Mouse (Mus musculus) T-helper 17 cell (primary cell): Measurements from ENCODE around the gene Antxr1.

Experiments
- in situ Hi-C, 2 experiments: fragments of 300-600 bp; cut with MboI, MseI; formaldehyde crosslinking; loops; 1 replicate in 1 of 2; 2 replicates in 1 of 2; pipeline ENCODE4 v1.15.1; 2025; ENCODE audit warnings: high pct_unique_total_duplicates in 2 of 2

The Antxr1 gene

DNA sequence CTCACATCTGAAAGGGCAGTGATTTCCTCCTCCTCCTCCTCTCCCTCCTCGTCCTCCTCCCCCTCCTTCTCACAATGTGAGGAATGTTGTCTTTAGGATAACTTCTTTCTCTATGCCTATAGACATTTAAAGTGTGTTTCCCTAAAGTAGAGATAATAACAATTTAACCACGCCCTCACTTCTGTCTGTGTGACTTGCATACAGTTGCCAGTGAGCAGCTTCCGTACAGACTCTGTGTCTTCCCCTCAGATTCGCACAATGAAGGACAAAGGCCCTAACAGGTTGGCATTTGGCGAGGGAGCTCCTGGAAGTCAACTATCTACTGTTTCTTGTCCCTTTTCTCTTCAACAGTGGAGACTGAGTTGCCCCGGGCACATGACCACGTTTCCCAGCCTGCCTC is 185.2 kb downstream of the Antxr1 start:
- in situ Hi-C loops = loop anchor here in 1 of 2 experiments (5.0 kb wide), 1 partner anchor 713 kb away; the partner anchor contains the start of gene C87436

DNA sequence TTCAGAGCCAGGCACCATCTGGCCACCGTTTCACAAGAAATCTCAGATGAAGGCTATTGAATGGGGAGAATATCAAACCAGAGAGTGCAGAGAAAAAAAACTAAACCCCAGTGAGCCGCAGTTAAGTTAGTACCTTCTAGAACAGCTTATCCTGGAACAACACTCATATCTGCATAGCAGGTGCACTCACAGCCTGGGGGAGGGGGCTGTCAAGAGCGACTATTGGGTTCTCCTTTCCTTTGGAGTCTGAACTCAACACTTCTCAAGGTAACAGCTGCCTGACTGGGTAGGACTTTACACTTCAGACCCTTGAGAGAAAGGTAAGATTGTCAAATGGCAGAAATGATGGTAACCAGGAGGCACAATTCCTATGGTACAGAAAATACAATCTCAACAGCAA is 187.7 kb downstream of the Antxr1 start:
- in situ Hi-C loops = no loop called here

DNA sequence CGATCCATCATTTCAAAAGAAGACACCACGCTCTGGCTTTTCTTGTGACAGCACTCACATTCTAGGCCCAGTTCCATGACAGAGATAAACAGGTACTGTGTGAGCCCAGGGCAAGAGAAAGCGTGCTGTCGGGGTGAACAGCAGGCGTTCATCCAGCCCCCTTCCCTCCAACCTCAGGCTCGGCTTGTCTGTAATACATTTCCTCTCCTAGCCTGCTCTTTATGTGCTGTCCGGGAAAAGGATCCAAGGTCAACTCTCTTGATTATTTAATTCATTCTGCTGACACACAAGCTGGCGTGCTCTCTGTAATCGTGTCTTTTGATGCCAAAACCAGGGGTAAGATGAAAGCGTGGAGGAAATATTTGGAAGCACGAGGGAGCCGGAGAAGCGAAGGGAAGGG is 192.0 kb downstream of the Antxr1 start:
- in situ Hi-C loops = no loop called here

DNA sequence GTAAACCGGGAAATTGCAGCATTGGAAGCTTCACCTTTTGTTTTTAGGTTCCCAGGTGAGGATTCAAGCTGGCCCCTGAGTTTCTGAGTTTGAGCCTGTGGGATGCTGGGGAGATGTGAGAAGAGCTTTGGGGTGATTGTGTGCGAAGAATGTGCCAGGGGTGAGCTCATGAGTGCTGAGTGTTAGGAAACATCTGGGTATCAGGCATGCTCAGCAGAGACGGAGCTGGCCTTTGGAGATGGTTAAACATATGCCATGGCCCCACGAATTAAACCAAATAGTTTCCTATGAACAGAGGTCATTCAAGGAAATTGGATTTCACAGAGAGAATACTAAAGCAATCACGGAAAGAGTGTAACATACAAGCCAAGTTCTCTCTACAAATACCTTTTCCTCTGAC is 193.4 kb downstream of the Antxr1 start:
- in situ Hi-C loops = no loop called here

DNA sequence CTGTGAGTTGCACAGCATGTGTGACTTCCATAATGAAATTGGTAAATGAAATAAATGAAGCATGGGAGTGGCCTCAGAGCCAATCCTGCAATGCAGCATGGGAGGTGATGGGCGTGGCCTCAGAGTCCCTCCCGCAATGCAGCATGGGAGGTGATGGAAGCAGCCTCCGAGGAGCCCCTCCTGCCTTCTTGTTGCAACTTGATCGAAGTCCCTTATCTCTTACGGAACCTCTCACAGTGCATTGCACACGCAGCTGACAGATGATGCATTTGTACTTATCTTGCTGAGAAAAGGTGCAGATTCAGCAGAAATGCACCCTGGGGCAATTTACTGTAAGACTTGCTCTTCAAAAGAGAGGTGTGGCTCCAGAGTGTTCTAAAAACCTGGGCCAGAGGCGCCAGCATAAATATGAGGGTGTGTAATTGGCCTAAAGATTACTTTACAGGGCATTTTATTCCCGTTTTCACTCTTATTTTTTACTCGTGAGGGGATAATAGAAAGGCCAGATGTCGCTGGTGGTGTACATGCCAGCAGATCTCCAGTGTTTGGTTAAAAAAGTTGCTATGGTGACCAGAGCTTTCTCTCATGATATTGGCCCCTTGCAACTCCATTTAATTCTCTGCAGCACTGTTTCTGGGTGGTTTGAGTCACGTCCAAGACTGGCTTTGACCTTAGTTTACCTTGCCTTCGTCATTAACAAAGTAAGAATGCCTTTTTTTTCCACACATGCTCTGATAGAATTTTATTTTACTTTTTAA is 195.6 kb downstream of the Antxr1 start:
- in situ Hi-C loops = no loop called here

DNA sequence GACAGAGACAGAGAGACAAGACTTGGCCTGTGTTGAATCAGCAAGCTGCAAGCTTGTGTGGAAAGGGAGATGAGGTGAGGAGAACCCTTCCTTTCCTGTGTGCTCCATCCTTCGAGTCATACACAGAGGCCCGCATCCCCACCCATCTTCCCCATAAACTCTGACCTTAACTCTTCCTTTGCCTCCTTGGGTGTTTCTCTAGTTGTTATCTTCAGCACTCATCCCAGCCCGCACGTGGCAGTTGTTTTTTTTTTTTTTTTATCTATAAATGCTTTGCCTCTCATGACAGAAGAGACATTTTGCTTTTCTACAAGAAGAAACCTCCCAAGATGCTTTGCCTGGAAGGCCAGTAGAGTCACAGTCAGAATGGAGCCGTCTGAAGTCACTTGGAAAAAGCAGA is 197.1 kb downstream of the Antxr1 start:
- in situ Hi-C loops = no loop called here

DNA sequence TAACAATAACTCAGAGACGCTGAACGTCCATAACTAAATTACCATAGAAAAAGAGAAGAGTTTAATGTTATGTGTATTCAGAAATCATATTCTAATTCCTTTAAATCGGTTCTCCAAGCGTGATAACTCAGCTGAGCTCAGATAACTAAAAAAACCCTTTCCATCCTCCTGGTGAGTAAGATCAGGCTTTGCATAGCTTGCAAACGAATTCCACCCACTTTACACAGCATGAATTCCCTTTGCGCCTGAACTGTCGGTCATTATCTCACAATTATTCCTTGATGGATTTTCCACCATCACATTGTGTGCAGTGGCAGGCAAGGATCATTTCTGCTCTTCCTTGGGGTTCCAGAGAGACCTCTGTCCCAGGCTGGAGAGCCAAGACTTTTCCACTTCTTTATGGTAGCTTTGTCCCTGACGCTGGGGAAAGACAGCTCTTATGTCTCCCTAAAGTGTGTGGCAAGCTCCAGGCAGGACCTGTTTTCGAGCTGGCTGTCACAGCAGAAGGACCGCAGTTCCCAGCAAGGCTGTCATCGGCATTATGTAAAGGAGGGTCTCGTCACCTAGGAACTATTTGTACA is 201.6 kb downstream of the Antxr1 start:
- in situ Hi-C loops = no loop called here

DNA sequence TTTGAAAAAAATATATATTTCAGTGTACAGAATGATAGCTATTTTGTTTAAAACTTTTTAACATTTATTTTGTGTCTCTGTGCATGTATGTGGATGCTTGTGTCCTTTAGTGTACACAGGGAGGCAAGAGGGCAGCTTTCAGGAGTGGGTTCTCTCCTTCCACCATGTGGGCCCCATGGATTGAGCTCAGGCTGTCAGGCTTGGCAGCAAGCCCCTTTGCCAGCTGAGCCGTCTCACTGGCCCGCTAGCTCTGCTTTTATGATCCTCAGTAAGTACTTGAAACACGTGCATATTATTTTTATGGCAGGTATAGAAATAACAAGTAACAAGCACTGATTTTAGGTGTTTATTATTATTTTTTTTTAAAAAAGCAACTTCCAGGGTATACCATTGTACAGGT is 202.1 kb downstream of the Antxr1 start:
- in situ Hi-C loops = no loop called here

DNA sequence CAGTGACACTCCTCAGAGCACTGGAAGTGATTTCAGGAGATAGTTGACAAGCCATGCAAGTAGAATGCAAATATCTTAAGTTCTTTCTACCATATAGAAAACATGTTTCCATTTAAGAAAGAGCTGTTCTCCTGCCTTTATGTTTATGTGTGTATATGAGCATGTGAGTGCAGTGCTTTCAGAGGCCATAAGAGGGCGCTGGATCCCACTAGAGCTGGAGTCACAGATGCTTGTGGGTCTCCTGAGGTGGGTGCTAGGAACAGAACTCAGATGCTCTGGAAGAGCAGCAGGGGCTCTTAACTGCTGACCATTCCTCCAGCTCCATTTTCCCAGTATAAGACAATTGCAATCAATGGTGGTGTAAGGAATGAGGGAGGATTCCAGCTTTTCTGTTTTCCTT is 204.5 kb downstream of the Antxr1 start:
- in situ Hi-C loops = no loop called here

DNA sequence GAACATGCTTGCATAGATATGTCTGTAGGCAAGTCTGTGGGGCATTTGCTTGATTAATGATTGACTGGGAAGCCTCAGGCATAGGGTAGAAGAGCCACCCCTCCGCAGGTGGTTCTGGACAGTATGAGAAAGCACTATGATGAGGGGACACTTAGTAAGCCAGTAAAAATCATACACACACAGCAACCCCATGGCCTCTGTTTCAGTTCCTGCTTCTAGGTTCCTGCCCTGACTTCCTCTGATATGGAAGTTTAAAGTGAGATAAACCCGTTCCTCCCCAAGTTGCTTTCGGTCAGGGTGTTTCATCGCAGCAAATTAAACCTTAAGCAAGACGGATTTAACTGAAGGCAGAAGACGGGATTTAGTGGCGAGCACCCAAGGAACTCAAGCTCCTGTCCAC is 205.0 kb downstream of the Antxr1 start:
- in situ Hi-C loops = no loop called here

DNA sequence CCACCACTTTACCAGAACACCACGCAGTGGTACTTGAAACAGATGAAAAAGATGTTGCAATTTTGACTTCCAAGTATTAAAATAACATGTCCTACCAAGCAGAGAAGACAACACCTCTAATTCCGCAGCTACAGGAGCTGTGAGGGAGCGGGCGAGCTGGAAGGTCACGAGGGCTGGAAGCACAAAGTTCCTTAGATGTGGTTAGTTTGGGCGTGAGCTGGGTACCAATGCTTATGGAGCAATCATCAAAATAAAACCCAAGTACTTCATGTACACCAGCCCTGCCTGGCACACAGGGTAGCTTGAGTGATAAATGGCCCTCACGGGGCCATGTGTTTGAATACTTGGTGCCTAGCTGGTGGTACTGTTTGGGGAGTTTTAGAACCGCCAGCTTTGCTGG is 205.8 kb downstream of the Antxr1 start:
- in situ Hi-C loops = no loop called here

DNA sequence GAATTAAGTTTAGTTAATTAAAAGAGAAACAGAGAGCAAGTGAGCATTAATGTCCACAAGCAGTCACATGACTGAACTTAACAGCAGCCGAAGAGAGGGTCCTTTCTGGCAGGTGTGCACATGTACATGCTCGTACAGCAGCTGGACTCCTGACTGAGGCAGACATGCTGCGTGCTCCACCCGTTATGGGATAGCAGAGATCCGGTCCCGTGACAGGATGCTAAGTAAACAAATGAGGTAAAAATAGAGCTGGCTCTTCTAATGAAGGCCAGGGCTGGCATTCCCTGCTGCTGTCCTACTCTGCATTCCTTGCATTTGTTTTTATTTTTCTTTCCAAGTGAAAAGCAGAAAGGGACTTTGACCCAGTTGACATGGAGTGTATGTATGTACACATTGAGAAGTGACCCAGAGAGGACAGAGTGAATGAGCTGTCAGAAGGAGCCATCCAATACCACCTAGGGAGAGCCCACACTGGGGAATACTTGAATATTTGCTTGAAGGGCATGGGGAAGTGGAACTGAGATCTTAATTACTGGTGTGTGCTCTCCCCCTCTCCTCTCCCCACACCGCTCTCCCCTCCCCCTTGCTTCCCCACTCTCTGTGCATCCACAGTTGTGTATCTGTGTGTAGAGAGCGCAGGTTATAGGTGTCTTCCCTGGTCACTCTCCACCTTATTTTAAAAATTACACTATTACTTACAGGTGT is 208.4 kb downstream of the Antxr1 start:
- in situ Hi-C loops = no loop called here

DNA sequence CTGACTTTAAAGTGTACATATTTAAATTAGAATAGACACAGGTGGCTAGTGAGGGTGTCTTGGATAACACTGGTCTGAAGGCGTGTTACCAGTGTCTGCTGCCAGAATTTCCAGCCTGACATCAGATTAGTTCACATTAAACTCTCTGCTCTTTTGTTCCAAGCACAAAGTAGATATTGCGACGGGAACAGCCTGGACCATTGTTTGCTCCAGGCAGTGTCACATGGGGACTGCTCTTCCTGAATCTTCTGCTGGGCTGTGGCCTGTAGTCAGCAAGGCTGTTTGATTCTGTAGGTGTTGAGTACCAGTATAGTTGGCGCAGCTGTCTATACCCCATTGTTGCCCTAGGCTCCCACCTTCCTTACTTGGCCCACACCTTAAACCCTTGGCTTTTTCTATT is 211.6 kb downstream of the Antxr1 start:
- in situ Hi-C loops = no loop called here

DNA sequence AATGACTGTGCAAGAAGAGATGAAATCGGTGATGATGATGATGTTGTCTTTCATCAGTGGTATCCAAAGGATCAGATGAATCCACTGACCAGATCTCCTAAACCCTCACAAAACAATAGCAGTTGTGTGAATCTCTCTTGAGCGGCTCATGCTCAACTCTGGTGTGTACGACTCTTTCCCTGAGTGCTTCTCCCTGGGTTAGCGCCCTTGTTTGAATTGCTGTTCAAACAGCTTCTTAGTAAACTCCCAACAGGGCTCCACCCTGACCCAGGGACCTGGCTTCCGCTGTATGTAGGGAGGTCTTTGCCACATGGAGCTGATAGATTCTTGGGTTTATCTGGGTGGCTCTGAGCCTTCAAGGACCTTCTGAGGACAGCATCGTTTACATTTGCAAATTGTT is 212.2 kb downstream of the Antxr1 start:
- in situ Hi-C loops = no loop called here

DNA sequence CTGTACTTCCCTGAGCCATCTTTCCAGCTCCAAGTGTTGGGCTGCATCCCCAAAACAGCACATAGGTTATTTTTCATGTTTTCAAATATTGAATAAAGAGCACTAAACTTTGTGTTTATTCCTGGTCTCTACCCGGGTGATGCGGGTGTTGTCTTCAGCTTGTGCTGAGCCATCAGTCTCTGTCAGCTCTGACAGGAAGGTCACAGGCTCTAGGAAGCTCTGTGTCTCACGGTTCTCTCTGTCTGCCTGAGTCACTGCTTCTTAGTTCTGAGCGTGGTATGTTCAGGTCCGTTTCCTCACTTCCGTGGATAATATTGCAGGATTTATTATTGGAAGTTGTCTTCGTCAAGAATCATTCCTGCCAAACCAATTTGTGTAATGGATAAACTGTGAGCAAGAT is 213.7 kb downstream of the Antxr1 start:
- in situ Hi-C loops = no loop called here

DNA sequence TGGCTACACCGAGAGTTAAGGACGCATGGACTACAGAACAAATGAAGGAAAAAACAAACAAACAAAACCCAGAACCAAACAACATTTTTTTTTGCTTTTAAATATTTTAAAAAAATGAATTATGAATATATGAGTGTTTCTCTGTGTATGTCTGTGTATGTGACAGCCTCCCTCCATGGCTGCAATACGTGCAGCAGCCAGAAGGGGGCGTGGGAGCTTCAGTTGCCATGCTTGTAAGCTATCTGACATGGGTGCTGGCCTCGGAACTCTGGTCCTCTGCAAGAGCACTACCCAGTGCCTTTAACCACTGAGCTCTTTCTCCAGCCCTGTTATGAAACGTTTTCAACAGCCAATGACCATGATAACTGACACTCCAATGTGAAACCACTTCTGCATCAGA is 215.0 kb downstream of the Antxr1 start:
- in situ Hi-C loops = no loop called here

DNA sequence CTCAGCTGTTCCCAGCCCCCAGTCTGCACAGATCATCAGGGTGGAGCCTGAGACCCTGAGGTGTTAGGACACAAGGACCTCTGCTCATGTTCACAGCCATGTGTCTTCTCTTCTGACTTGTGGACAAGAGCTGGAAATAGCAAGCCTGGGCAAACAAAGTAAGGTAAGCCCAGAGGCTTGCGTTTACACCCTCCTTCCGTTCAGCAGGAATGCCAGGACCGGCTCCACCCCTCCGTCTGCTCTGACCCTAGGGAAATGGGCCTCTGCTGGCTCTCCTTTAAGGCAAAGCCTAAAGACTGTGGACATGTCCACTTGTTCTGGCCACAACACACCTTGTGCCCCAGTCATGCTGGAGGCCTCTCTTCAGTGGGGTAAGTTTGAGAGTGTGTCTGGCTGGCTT is 215.6 kb downstream of the Antxr1 start:
- in situ Hi-C loops = no loop called here

DNA sequence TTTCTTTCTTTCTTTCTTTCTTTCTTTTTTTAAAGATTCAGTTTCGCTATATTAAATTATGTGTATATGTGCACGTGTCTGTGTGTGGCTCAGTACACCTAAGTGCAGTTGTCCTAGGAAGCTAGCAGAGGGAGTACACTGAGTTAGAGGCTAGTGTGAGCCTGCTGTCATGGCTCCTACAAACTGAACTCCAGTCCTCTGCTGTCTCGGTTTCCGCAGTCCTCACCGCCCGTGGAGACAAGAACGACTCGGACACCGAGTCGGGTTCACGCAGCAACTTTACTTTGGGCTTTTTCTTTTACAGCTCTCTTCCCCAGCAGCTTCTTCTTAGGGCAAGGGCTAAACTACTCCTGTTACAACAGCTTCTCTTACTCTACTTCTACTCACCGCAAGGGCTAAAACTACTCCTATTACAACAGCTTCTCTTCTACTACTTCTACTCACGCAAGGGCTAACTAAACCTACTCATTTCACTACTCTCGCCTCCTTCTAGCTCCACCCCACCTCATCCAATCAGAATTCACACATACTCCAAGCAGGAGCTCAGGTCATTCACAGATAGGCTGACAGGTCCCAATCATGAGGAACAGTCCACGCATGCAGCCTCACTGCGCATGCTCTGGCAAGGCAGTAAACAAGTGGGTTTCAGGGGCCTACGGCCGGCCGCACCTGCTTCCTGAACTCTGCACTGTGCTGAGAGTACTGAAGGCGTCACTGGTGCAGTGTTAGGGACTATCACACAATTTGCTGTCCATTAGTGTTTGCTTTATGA is 216.4 kb downstream of the Antxr1 start:
- in situ Hi-C loops = no loop called here

DNA sequence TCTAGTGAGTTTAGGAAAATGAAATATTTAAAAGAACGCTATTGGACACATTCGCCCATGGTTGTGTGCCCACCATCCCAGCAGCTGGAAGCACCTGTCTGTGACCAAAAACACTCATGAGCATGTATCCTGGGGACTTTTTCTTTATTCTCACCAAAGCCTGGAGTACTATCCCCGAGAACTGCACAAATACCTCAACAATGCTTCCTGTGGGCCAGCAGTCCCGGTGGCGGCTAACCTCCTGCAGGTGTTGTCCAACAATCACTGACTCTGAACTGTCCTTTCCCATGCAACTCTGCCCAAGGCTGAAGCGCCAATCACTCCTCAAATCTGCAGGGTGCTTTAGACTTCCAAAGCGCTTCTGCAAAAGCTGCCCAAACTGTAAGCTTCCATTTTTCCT is 219.0 kb downstream of the Antxr1 start:
- in situ Hi-C loops = no loop called here

DNA sequence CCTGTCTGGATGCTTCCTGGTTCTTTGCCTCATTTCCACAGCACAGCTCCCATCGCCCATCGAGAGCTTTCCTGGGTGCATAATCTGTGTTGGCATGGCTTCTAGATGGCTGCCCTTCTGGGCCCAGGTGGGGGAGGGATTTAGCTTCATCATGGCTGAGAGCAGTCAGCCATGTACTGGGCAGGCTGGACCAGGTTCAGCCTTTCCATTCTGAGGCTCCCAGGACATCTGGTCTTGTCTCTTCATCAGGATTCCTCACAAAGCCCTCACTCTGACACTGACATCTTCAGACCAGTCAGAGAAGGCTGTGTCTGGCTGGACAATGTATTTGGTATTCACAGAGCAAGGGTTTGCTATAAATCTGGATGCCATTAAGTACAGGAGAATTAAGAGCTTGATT is 219.6 kb downstream of the Antxr1 start:
- in situ Hi-C loops = no loop called here

DNA sequence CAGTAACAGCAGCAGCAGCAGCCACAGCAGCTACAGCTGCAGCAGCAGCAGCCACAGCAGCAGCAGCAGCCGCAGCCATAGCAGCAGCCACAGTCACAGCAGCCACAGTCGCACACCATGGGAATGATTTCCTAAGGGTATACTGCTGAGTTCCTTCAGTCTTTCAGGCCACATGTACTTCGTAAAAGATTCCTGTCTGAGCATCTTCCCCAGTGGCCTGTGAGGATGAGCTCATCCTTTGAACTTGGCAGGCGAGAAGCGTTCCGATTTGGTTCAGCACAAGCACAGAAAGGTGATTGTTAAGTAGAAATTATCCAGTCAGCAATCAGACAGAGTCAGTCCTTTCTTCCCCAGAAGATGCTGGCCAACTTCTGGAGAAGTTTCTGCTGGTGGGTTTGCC is 223.5 kb downstream of the Antxr1 start:
- in situ Hi-C loops = no loop called here

DNA sequence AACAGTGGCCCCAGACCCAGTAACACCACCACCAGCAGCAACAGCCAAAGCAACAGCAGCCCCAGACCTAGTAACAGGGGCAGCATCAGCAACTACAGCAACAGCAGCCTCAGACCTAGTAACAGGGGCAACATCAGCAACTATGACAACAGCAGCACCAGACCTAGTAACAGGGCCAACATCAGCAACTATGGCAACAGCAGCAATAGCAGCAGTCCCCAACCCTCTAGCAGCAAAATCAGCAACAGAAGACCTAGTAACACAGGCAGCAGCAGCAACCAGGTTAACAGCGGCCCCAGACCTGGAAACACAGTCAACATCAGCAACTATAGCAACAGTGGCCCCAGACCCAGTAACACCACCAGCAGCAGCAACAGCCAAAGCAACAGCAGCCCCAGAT is 224.1 kb downstream of the Antxr1 start:
- in situ Hi-C loops = no loop called here
